Mouse (Mus musculus) hindbrain, embryonic 16.5 days (tissue): Measurements from ENCODE around the gene Cggbp1. TPM values are rescaled to one million over a fixed set of nuclear protein-coding genes. Genes with fewer than 3 reads are reported as not detected.

ENCODE experiments used
- ATAC-seq: fragments of 200-750 bp; cut with Nextera tagmentation; 2 replicates; pipeline ENCODE4 v1.8.0; 2017; ENCODE audit warnings: moderate TSS enrichment, moderate library complexity
- H3K27ac ChIP-seq: fragments of 300-500 bp; sonication (generic); 2 replicates; pipeline ENCODE4 v1.5.1; 2014; ENCODE audit warnings: low read depth, mild to moderate bottlenecking, control low read depth, low read length, moderate library complexity
- H3K27me3 ChIP-seq: fragments of 300-500 bp; sonication (generic); replicated peaks from 2 replicates; pipeline ENCODE4 v1.6.1; 2014; ENCODE audit warnings: low read length; ENCODE audit not compliant: control insufficient read depth, insufficient read depth
- H3K36me3 ChIP-seq: fragments of 300-500 bp; sonication (generic); 2 replicates; pipeline ENCODE4 v1.6.1; 2014; ENCODE audit warnings: mild to moderate bottlenecking, low read length, moderate library complexity, mixed read lengths; ENCODE audit not compliant: control insufficient read depth, insufficient read depth
- H3K4me1 ChIP-seq: fragments of 300-500 bp; sonication (generic); 2 replicates; pipeline ENCODE4 v1.6.1; 2014; ENCODE audit warnings: low read depth, low read length; ENCODE audit not compliant: control insufficient read depth, insufficient read depth
- H3K4me2 ChIP-seq: fragments of 300-500 bp; sonication (generic); 2 replicates; pipeline ENCODE4 v1.6.1; 2014; ENCODE audit warnings: mild to moderate bottlenecking, low read length, control low read depth, moderate library complexity
- H3K4me3 ChIP-seq: fragments of 300-500 bp; sonication (generic); 2 replicates; pipeline ENCODE4 v1.5.1; 2014; ENCODE audit warnings: mild to moderate bottlenecking, low read length, control low read depth, moderate library complexity
- H3K9ac ChIP-seq: fragments of 300-500 bp; sonication (generic); 2 replicates; pipeline ENCODE4 v1.6.1; 2014; ENCODE audit warnings: low read depth, mild to moderate bottlenecking, control low read depth, low read length, moderate library complexity
- H3K9me3 ChIP-seq: fragments of 300-500 bp; sonication (generic); 2 replicates; pipeline ENCODE4 v1.6.1; 2014; ENCODE audit warnings: mild to moderate bottlenecking, low read length, moderate library complexity; ENCODE audit not compliant: control insufficient read depth
- WGBS: fragments of 180-500 bp; shearing (Covaris S2); extraction: QIAGEN DNeasy Blood & Tissue Kit; methylation state at CpG from one replicate; pipeline ENCODE4 v1.1.7; 2014; 5-methylcytosine and 5-hydroxymethylcytosine counted together
- polyA plus RNA-seq: library from polyadenylated mRNA; unstranded; fragments of >200 nt; fragmentation: Nextera tagmentation; extraction: Ambion mirVana; gene quantifications from 2 replicates; pipeline ENCODE4 v1.2.1, GENCODE M21; 2015

The Cggbp1 gene
- polyA plus RNA-seq, 1 experiment from 2014 or later, result 59.4 TPM

- WGBS, result 73% methylated on average over 6 of the region's 6 CpGs
Observed at GRCm38 (mm10) chr16:64868613-64869012, 16.8 kb downstream of the Cggbp1 start.

GRCm38 (mm10) chr16:64869621-64870020, 17.8 kb downstream of the Cggbp1 start:
- H3K27ac ChIP-seq, result no peak overlapping the region
- no peak overlapping the region for H3K9ac ChIP-seq
- H3K36me3 ChIP-seq, result no peaks in the 10 kb centered on the region
- H3K4me1 ChIP-seq, result no peaks in the 10 kb centered on the region; the same call in 1 of the 2 replicates
- H3K4me3 ChIP-seq, result no peak overlapping the region
- WGBS, result 76% methylated on average over 2 of the region's 2 CpGs
- ATAC-seq, result no peak
- H3K9me3 ChIP-seq, result no peaks in the 10 kb centered on the region
- H3K27me3 ChIP-seq, result no peaks in the 10 kb centered on the region
- no peak overlapping the region for H3K4me2 ChIP-seq

More at GRCm38 (mm10) chr16:64868613-64869012, 16.8 kb downstream of the Cggbp1 start:
- no peak for ATAC-seq
- Histone ChIP-seq H3K9ac (no peak overlapping the region), H3K4me1 (no peaks in the 10 kb centered on the region), H3K27me3 (no peaks in the 10 kb centered on the region), H3K4me3 (no peak overlapping the region), H3K9me3 (no peaks in the 10 kb centered on the region), H3K36me3 (no peaks in the 10 kb centered on the region), H3K4me2 (no peak overlapping the region), H3K27ac (no peak overlapping the region)

GRCm38 (mm10) chr16:64872296-64872695, 20.5 kb downstream of the Cggbp1 start:
- no peaks in the 10 kb centered on the region for H3K27me3 ChIP-seq
- H3K27ac ChIP-seq, result no peak overlapping the region
- H3K9ac ChIP-seq, result no peak overlapping the region
- no peaks in the 10 kb centered on the region; the same call in 1 of the 2 replicates for H3K4me1 ChIP-seq
- H3K36me3 ChIP-seq, result no peaks in the 10 kb centered on the region
- WGBS, result 29% methylated on average over 3 of the region's 3 CpGs
- no peaks in the 10 kb centered on the region for H3K9me3 ChIP-seq
- no peak overlapping the region for H3K4me3 ChIP-seq
- ATAC-seq, result no peak
- H3K4me2 ChIP-seq, result no peak overlapping the region

GRCm38 (mm10) chr16:64872841-64873240, 21.0 kb downstream of the Cggbp1 start:
- no peaks in the 10 kb centered on the region; the same call in 1 of the 2 replicates for H3K4me1 ChIP-seq
- H3K4me3 ChIP-seq, result peak overlapping the region; percentile 21; the same call in 1 of the 2 replicates
- H3K36me3 ChIP-seq, result no peaks in the 10 kb centered on the region
- no peak overlapping the region for H3K27ac ChIP-seq
- H3K27me3 ChIP-seq, result no peaks in the 10 kb centered on the region
- no peaks in the 10 kb centered on the region for H3K9me3 ChIP-seq
- 9% methylated on average over 7 of the region's 7 CpGs for WGBS
- H3K9ac ChIP-seq, result no peak overlapping the region
- ATAC-seq, result no peak
- peak overlapping the region; percentile 48 for H3K4me2 ChIP-seq

GRCm38 (mm10) chr16:64873416-64874305, 21.9 kb downstream of the Cggbp1 start:
- peak overlapping the region; percentile 91 for H3K4me2 ChIP-seq
- no peaks in the 10 kb centered on the region for H3K9me3 ChIP-seq
- H3K27me3 ChIP-seq, result no peaks in the 10 kb centered on the region
- H3K36me3 ChIP-seq, result no peaks in the 10 kb centered on the region
- 3% methylated on average over 29 of the region's 29 CpGs for WGBS
- peak; percentile 97 for ATAC-seq
- H3K27ac ChIP-seq, result peak overlapping the region; percentile 63
- H3K4me3 ChIP-seq, result peak overlapping the region; percentile 66
- peak overlapping the region; percentile 64 for H3K9ac ChIP-seq
- no peaks in the 10 kb centered on the region; the same call in 1 of the 2 replicates for H3K4me1 ChIP-seq

GRCm38 (mm10) chr16:64875384-64875783, 23.6 kb downstream of the Cggbp1 start:
- H3K36me3 ChIP-seq, result no peaks in the 10 kb centered on the region
- no peaks in the 10 kb centered on the region; the same call in 1 of the 2 replicates for H3K4me1 ChIP-seq
- ATAC-seq, result no peak
- H3K4me2 ChIP-seq, result no peak overlapping the region
- no peaks in the 10 kb centered on the region for H3K9me3 ChIP-seq
- no peak overlapping the region for H3K9ac ChIP-seq
- 95% methylated on average over 10 of the region's 10 CpGs for WGBS
- H3K4me3 ChIP-seq, result no peak overlapping the region
- H3K27me3 ChIP-seq, result no peaks in the 10 kb centered on the region
- H3K27ac ChIP-seq, result no peak overlapping the region

GRCm38 (mm10) chr16:64875822-64876221, 24.0 kb downstream of the Cggbp1 start:
- WGBS, result 87% methylated on average over 1 of the region's 1 CpGs
- H3K27me3 ChIP-seq, result no peaks in the 10 kb centered on the region
- no peaks in the 10 kb centered on the region for H3K9me3 ChIP-seq
- H3K4me1 ChIP-seq, result no peaks in the 10 kb centered on the region; the same call in 1 of the 2 replicates
- H3K36me3 ChIP-seq, result no peaks in the 10 kb centered on the region
- H3K9ac ChIP-seq, result no peak overlapping the region
- ATAC-seq, result no peak
- no peak overlapping the region for H3K4me3 ChIP-seq
- H3K4me2 ChIP-seq, result no peak overlapping the region
- H3K27ac ChIP-seq, result no peak overlapping the region

- 82% methylated on average over 4 of the region's 4 CpGs for WGBS
- H3K4me3 ChIP-seq, result no peak overlapping the region
Observed at GRCm38 (mm10) chr16:64876631-64877265, 25.0 kb downstream of the Cggbp1 start.

GRCm38 (mm10) chr16:64877314-64877713, 25.5 kb downstream of the Cggbp1 start:
- Histone ChIP-seq H3K4me3 (no peak overlapping the region), H3K9ac (no peak overlapping the region), H3K27me3 (no peaks in the 10 kb centered on the region), H3K4me2 (no peak overlapping the region), H3K27ac (no peak overlapping the region), H3K4me1 (no peaks in the 10 kb centered on the region; the same call in 1 of the 2 replicates), H3K9me3 (no peaks in the 10 kb centered on the region), H3K36me3 (no peaks in the 10 kb centered on the region)
- no peak for ATAC-seq
- 88% methylated on average over 3 of the region's 3 CpGs for whole genome bisulfite sequencing

More at GRCm38 (mm10) chr16:64876631-64877265, 25.0 kb downstream of the Cggbp1 start:
- Histone ChIP-seq H3K4me1 (no peaks in the 10 kb centered on the region; the same call in 1 of the 2 replicates), H3K27me3 (no peaks in the 10 kb centered on the region), H3K36me3 (no peaks in the 10 kb centered on the region), H3K9me3 (no peaks in the 10 kb centered on the region), H3K4me2 (no peak overlapping the region), H3K9ac (no peak overlapping the region), H3K27ac (no peak overlapping the region)
- no peak for ATAC-seq
